Mouse (Mus musculus) right cerebral cortex, postnatal 10 days (tissue): ENCODE data around the gene Exoc6b.

ENCODE experiments used
- DNase-seq, 2 experiments: peaks; one replicate each; pipeline ENCODE4 v3.0.0; 2021; ENCODE audit warnings: low spot score in 2 of 2

The Exoc6b gene

DNA sequence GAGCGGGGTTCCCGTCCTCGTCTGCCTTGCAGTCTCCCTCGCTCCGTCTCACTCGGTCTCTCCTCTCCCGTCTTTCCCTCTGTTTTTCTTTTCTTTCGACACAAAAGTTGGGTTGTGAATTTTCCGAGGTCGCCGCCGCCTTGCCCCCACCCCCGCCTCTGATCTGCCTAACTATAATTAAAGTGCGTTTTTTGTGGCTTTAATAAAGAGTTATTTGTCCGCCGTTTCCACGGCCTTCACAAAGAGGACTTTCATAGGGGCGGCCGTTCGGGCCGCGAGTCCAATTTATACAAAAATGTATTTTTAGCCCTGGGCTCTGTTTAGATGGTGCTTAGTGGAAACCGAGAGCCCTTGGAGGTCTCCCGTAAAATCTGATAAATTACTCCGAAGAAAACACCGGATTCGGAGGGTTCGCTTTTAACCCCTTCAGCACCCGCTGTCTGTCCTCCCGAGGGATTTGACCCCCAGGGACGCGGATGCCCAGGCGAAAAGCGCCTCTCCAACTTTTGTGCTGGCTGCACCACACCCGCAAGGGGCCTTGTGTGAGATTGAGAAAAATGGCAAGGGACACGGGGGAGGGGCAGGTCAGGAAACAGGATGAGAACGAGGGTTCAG lies 483.5 kb downstream of the Exoc6b start:
- peak in 1 of 2 experiments; percentile 28 for DNase-seq

DNA sequence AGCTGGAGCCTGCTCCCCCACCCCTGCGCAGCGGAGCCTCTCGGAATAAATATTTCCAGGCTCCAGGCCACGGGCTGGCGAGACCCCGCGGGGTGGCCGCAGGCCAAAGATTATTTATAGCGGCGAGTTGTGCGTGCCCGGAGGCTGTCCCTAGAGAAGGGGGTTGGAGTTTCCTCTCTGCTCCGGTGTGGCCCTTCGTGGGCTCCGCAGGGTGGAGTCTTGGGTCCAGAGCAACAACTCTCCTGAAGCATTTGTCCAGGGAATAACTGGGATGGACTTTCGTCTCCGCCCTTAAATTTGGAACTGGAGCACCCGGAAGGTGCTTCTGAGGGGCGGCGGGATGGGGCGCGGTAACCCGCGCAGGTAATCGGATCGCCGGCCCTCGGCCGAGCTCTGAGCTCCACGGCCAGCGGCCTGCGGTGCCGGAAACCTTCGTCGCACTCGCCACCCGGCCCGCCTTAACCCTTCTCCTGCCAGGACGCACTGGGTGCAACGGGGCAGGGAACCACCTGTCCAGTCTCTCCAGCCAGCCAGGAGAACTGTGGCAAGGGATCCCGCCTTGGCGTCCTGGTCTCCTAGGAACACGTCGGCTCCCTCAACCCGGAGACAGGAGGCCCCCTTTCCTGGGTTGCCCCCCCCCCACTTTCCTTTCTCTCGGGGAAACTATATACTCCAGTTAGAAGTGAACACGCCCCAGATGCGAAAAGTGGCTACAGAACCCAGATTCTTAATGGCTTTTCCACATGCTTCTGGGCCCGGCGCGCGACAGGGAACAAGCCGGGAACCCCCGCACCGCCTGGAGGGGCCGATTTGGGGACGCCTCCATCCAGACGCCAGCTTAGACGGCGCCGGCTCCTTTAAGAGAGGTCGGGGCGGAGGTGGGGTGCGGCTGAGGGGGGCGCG lies 484.3 kb downstream of the Exoc6b start:
- DNase-seq, result peak in 1 of 2 experiments; percentile 39

DNA sequence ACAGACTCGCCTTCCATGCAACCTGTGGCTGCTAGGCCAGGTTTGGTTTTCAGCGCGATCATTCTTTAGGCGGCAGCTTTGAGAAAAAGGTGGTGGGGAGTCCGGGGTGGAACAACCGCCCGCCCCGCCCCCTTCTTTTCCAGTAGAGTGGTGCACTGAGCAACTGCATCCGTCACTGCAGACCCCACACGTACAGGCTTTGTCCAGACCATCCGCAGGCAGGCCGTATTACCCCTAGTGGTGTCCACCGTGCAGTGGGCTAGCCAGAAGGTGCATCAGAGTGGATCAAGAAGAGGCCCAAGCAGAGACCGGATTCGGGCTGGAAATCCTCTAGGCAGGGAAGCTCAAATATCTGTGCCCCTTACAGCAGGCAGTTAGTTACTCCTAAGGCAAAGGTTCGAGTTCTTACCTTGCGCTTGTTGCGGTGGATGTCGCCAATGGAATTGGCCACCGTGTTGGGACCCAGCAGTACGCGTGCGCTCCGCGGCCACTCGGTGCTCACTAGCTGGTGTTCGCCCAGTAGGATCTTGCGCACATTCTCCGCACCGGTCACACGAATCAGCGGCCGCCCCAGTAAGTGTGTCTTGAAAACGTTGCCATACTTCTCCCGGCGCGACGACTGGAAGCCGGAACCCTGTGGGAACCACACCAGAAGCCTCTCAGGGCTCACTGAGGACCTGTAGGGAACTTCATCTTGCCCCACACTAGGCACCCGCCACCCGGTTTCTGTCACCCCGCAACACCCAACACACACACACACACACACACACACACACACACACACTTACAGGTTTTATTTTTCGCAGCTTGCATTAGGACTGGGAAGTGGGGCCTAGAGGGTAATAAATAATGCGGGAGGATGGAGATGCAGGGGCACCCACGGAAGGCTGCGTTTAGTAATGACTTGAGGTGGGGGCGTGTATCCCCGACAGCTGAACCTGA lies 485.2 kb downstream of the Exoc6b start:
- DNase-seq, result peak in 1 of 2 experiments; percentile 26

DNA sequence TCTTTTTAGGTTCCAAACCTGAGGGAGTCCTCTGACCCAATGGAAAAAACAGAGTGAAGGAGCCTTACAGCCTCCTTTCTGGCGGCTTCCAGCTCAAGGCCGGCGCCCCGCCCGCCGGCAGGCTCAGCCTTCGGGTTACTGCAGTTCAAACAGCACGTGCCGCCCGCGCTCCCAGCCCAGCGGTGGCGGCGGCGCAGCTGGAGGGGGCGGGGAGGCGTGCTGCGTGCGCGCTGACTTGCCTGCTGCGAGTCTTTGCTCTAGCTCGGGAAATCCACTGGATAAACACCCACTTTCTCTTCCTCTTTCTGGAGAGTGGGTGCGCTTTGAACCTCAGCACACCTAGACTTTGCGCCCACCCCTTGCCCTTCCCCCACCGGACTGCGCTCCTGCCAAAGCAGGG lies 485.9 kb downstream of the Exoc6b start:
- DNase-seq, result peak; percentile 65 to 71

DNA sequence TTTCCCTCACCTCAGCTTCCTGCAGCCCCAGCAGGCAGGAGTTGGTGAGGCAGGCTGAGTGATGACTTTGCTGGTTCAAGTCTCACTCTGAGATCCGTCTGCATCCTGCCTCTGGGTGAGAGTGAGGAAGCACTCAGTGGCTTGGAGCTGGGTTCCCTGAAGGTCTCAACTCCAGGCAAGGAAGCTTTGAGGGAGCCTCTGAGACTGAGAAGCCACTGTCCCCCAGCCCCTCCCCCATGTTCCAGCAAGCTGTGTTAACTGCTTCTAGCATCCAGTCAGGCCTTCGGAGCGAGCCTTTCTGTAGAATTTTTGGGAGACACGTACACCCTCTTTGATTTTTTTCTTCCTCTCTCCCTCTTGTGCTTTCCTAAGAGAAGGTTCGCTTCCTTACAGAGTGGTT lies 486.5 kb downstream of the Exoc6b start:
- peak in 1 of 2 experiments; percentile 17 for DNase-seq

DNA sequence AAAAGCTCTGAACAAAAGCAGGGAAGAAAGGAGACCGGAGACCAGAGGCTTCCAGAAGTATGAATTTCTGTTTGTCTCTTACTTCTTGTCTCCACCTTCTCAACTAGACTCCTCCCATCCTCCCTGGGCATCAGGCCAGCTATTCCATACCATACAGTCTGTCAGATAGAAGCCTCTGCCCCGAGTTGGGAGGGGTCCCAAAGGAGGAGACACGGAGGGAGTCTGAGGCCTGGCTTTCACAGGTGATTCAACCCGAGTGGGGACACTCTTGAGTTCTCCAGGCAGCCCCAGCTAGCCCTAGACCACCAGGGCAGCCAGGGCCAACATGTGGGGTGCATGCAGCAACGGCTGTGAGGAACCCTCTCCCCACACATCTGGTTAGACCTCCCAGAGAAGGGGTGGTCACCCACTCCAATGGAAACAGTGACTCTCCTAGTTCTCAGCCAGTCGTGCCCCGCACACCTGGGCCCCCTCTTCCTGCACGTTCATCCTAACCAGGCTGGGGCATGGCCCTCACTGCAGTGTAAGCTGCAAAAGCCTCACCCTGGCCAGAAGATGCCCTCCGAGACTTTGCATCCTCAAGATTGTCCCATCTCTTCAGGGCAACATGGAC lies 487.4 kb downstream of the Exoc6b start:
- no peak for DNase-seq

DNA sequence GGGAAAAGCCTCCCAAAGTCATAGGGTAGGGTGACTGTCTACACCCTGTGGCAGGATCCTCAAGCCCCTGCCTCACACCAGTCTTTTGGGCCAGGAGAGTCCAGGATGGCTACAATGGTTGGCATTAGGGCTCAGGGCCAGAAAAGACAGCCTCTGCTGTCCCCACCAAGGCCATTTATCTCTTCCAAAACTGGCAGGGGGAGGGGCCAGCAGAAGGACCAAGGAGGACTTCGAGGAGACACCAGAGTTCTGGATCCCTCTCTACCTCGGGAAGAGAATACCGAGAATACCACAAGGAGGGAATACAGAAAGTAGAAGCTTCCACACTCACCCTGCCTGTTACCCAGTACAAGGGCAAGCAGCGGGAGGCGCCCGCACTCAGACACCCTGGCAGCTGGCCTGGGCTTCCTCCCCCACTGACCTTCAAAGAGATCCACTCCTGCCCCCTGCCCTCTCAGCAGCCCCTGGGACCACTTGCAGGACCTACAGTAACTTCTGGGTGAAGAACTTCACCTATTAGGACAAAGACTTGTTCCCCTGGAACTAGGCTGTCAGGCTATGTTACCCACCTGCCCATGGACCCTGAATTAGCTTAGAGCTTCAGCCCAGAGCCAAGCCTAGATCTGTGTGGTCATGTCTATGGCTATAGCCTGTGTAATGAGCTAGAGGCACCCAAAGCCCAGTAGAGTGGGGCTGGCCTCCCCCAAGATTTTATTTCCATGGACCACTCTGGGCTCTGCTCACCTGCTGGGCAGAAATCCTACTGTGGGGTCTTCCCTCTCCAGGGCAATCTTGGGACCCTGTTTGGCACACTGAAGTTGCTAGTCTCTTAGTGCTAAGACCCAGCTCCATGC lies 488.1 kb downstream of the Exoc6b start:
- DNase-seq, result no peak

DNA sequence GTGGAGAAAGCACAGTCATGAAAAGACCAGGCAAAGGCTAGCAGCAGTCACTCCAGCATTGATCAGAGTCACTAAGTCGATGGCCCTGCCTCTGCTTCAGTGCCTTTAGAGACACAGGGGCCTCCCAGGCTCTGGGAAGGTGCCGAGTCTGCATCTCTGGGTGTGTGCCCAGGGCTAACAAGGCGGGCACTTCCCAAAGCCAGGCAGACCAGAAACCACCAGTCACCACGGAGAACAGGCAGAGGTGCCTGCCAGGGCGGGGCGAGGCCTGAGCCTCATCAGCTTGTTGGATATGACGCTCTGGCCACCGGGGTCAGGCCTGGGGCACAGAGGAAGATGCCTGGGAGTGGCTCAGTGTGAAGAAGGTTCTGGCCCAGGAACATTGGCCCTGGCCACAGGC lies 489.8 kb downstream of the Exoc6b start:
- no peak for DNase-seq

DNA sequence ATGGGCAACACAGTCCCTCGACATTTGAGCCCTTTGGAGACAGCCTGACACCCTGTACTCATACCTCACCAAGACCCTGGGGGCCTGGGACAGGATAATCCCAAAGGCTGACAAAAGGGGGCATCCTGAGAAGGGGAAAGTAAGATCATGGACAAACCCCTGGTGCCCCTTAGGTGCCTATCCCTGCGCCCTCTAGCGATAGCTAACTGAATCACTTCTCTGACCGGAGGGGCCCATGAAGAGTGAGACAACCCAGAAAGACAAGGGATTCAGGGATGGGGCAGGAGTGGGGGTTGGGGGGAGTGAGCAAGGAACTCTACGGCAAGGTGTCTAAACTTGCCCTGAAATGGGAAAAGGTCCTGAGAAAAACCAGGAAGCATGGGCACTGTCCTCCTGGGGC lies 490.4 kb downstream of the Exoc6b start:
- no peak for DNase-seq

DNA sequence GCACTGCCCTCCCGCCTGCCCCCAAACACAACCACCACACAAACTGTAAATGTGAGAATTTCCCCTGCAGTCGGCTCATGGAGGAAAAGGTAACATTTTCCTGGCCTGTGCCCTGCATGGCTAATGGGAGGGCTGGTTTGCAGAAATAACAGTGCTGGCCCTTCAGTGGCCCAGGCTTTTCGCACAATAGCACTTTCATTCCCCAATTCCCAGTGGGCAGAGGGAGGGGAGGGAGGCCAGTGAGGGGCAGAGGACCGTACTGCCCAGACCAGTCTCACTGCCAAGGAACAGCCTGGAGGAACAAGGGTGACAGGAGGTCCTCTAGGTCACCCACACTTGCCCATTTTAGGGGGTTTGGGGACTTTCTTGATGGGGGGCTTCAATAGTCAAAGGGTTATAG lies 491.4 kb downstream of the Exoc6b start:
- no peak for DNase-seq

DNA sequence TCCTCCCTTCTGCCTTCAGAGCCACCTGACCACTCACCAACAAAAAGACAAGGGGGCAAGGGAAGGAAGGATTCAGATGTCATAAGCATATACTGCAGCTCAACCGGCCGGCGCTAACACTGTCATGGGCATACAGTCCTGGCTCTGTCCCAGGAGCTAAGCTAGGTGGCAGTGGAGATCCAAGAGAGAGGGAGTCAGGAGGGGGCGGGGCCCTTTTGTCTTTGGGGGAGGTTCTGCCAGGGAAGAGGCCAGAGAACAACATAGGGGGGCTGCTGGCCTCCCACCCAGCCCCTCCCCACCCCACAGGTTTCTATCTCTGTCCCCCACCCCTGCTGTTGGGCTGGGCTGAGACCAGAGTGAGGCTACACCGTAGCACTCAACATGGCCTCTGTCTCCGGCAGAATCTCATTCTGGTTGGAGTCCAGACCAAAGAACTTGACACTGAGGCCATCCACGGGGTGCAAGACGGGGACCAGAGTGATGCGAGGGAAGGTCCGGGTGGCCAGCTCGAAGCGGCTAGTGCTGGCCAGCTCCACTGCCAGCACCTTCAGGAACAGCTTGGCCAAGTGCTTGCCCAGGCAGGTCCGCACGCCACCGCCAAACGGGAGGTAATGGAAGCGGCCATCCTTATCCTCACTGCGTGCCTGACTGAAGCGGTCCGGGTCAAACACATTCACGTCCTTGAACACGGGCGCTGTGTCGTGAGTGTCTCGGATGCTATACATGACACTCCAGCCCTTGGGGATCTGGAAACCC lies 495.2 kb downstream of the Exoc6b start:
- DNase-seq, result no peak

DNA sequence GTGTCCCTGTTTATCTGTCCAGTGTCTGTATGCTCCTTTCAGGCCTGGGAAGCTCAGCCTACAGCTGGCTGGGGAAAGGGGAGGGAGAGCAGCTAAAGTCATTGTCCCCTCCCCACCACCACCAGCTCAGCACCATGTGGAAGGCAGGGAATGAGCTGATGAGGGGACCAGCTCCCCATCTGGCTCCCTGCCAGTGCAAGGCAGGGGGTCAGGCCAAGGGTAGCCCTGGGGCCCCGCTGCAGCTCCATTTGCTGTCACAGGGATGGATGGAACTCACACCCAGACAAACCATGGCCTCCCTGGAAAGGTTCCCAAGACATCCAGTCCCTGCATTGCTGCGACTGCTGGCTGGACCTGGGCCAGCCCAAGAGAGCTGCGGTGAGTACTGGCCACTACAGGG lies 499.3 kb downstream of the Exoc6b start:
- no peak for DNase-seq

DNA sequence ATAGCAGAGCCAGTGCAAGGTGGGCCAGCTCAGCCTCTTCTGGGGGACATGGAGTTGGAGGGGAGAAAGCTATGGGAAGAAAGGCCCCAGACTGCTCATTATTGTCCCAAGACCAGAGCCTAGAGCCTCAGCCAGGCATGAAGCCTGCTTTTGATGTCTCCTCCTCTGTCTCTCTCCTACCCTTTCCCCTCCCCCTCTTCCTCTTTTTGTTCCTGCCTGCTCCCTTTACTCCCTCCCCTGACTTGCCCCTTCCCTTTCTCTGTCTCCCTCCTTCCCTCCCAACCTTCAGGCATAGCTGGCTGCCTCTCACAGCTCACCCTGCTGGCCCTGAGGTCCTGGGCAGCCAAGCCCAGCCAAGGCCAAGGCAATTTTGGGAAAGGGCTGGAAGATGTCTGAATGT lies 499.7 kb downstream of the Exoc6b start:
- no peak for DNase-seq

DNA sequence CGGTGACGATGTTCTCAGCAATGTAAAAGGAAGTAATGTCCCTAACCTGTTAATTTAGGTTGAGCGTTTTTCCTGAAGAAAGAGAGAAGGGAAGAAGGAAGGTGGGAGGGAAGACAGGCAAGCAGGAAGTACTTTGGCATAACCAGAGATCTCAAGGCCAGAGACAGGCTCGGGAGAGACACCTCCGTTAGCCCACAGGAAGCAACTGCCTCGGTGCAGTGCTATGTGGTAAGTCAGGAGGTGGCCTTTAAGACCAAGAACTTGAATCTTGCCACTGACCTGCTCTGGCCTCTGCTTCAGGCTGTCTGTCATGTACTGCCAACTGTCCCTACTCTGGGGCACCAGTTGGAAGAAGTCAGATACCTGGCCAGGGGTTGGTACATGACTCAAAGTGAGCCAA lies 500.4 kb downstream of the Exoc6b start:
- DNase-seq, result no peak
